Mouse (Mus musculus) liver, adult 2 months (tissue): ENCODE results near the gene Gm7168.

Experiments used
- CTCF ChIP-seq: fragments of 200-500 bp; IDR thresholded peaks from 2 replicates; pipeline ENCODE4 v1.5.1; 2011; ENCODE audit warnings: low read depth, low read length, control low read depth
- POLR2A ChIP-seq: fragments of 200-500 bp; IDR thresholded peaks from 2 replicates; pipeline ENCODE4 v1.6.1; 2011; ENCODE audit warnings: low read length, control low read depth; ENCODE audit not compliant: insufficient read depth; ENCODE audit errors: extremely low read depth

GRCm38 (mm10) chr17:13920771-13921170 lies 27.4 kb upstream of the Gm7168 start:
- TF ChIP-seq POLR2A (no peak), CTCF (no peak)
